Mouse (Mus musculus) neural tube, embryonic 14.5 days (tissue): ENCODE results near the gene Mrpl30. TPM values are rescaled to one million over a fixed set of nuclear protein-coding genes. Genes with fewer than 3 reads are reported as not detected.
A peak's percentile ranks its signal among the peaks of the same experiment; 100 is the strongest.

Source experiments
- ATAC-seq: fragments of 200-750 bp; cut with Nextera tagmentation; 2 replicates; pipeline ENCODE4 v1.8.0; 2017; ENCODE audit warnings: low read depth, mild to moderate bottlenecking, moderate TSS enrichment, moderate library complexity
- H3K27ac ChIP-seq: fragments of 300-500 bp; sonication (generic); 2 replicates; pipeline ENCODE4 v1.5.1; 2014; ENCODE audit warnings: low read depth, mild to moderate bottlenecking, control low read depth, low read length, moderate library complexity, mixed read lengths
- H3K27me3 ChIP-seq: fragments of 300-500 bp; sonication (generic); 2 replicates; pipeline ENCODE4 v1.6.1; 2014; ENCODE audit warnings: low read length; ENCODE audit not compliant: control insufficient read depth, insufficient read depth
- H3K36me3 ChIP-seq: fragments of 300-500 bp; sonication (generic); 2 replicates; pipeline ENCODE4 v1.6.1; 2014; ENCODE audit warnings: low read length, mixed read lengths; ENCODE audit not compliant: control insufficient read depth, insufficient read depth
- H3K4me1 ChIP-seq: fragments of 300-500 bp; sonication (generic); 2 replicates; pipeline ENCODE4 v1.6.1; 2014; ENCODE audit warnings: low read length; ENCODE audit not compliant: control insufficient read depth, insufficient read depth
- H3K4me2 ChIP-seq: fragments of 300-500 bp; sonication (generic); 2 replicates; pipeline ENCODE4 v1.6.1; 2014; ENCODE audit warnings: mild to moderate bottlenecking, low read depth, low read length, control low read depth
- H3K4me3 ChIP-seq: fragments of 300-500 bp; sonication (generic); 2 replicates; pipeline ENCODE4 v1.5.1; 2014; ENCODE audit warnings: low read depth, low read length, control low read depth, mixed read lengths
- H3K9ac ChIP-seq: fragments of 300-500 bp; sonication (generic); replicated peaks from 2 replicates; pipeline ENCODE4 v1.6.1; 2014; ENCODE audit warnings: low read depth, mild to moderate bottlenecking, control low read depth, low read length, mixed read lengths
- H3K9me3 ChIP-seq: fragments of 300-500 bp; sonication (generic); 2 replicates; pipeline ENCODE4 v1.6.1; 2016; ENCODE audit warnings: low read length; ENCODE audit not compliant: control insufficient read depth
- WGBS: fragments of 180-500 bp; shearing (Covaris S2); extraction: QIAGEN DNeasy Blood & Tissue Kit; methylation state at CpG from one replicate; pipeline ENCODE4 v1.1.7; 2014; 5-methylcytosine and 5-hydroxymethylcytosine counted together
- polyA plus RNA-seq: library from polyadenylated mRNA; unstranded; fragments of >200 nt; fragmentation: Nextera tagmentation; extraction: Ambion mirVana; gene quantifications from 2 replicates; pipeline ENCODE4 v1.2.1, GENCODE M21; 2014

Mrpl30 gene
- polyA plus RNA-seq = 286 and 291 TPM in 2 replicates

- peak within 1 kb of the TSS; percentile 79 for H3K4me2 ChIP-seq
- H3K27me3 ChIP-seq = no peaks in the 10 kb centered on the region
- H3K27ac ChIP-seq = peak within 1 kb of the TSS; percentile 30; the same call in 1 of the 2 replicates
- peak within 1 kb of the TSS; percentile 51 for H3K4me3 ChIP-seq
- H3K9me3 ChIP-seq = no peaks in the 10 kb centered on the region
- H3K36me3 ChIP-seq = peaks cover 6% of the 10 kb centered on the region; the same call in 1 of the 2 replicates
- peak; percentile 92 for ATAC-seq
- under 1% methylated on average over 41 of the region's 41 CpGs for WGBS
- peak within 1 kb of the TSS; percentile 52 for H3K9ac ChIP-seq
- peaks cover 13% of the 10 kb centered on the region; the same call in 1 of the 2 replicates for H3K4me1 ChIP-seq
These were observed at the start of gene Mrpl30, which contains the start of gene Mitd1 for GRCm38 (mm10) chr1:37890025-37890652. TSS of gene Mrpl30 (plus strand) at chr1:37890477. TSS of gene Mitd1 (minus strand) at chr1:37890411.

DNA sequence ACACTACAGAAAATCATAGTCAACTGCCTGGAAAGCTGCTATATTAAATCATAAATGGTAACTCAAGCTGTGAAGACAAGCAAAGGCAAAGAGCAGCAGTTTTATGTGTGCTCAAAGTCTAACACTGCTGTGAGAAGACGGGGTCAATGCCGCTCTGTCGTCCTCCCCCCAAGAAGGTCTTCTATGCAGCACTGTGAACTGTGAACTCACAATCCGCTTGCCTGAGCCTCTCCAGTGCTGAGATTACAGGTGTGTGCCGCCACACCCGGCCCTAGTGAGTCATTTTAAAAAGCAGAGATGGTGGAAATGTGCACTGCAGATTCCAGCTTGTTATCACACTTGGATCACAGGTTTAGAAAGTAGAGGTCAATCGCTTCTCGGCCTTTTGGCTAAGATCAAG is 43.4 kb upstream of the Mrpl30 start:
- Histone ChIP-seq H3K27ac (no peak overlapping the region), H3K27me3 (no peaks in the 10 kb centered on the region), H3K36me3 (no peaks in the 10 kb centered on the region), H3K4me2 (no peak overlapping the region), H3K9me3 (no peaks in the 10 kb centered on the region), H3K4me3 (no peak overlapping the region), H3K4me1 (no peaks in the 10 kb centered on the region), H3K9ac (no peak overlapping the region)
- ATAC-seq = no peak
- WGBS = 83% methylated on average over 8 of the region's 8 CpGs

- no peaks in the 10 kb centered on the region for H3K9me3 ChIP-seq
- ATAC-seq = no peak
- no peaks in the 10 kb centered on the region for H3K36me3 ChIP-seq
- H3K4me2 ChIP-seq = no peak overlapping the region
- no peak overlapping the region for H3K4me3 ChIP-seq
- H3K27ac ChIP-seq = no peak overlapping the region
- no peaks in the 10 kb centered on the region for H3K4me1 ChIP-seq
- H3K27me3 ChIP-seq = no peaks in the 10 kb centered on the region
- H3K9ac ChIP-seq = no peak overlapping the region
- 54% methylated on average over 2 of the region's 2 CpGs for WGBS
These were observed 39.6 kb upstream of the Mrpl30 start for GRCm38 (mm10) chr1:37850696-37851095.

DNA sequence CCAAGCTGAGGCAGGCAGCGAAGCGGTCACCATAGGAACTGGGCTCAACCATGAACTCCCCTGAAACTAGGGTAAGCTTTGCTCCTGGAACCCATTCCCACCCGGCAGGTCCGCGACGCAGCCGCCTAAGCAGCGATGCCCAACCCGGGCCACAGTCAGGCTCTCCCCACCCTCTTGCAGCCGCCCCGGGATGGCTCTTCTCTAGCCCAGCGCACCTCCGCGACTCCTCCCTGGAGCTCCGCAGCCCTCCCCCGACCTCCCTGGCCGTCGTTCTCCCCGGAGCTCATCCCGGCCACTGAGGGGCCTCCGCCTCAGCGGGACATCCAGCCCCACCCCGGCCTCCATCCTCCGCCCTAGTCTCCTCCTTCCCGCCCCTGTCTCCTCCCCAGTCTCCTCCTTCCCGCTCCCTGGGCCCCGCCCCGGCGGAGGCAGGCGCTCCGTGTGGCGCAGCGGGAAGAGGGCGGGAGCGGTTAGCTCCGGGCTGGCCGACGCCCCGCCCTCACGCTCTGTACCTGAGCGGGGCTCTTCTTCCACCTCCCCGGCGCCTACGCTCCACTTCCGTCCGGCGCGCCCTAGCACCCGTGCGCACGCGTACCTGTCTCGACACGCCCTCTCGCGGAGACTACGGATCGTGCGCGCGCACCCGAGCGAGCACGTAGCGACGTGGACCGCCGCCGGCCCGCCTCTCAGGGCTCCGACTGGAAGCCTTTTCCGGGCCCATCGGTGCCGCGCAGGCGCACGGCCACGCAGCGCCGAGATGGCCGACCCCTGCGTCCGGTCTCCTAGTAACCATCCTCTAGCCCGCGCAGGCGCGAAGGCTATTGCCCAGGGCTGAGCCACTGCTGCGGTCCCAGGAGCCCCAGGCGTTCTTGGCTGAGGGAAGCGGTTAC is 25.5 kb upstream of the Mrpl30 start:
- Histone ChIP-seq H3K9ac (peak overlapping the region; percentile 60), H3K9me3 (no peaks in the 10 kb centered on the region), H3K4me3 (peak overlapping the region; percentile 46), H3K4me1 (no peaks in the 10 kb centered on the region), H3K27me3 (no peaks in the 10 kb centered on the region), H3K36me3 (no peaks in the 10 kb centered on the region), H3K4me2 (peak overlapping the region; percentile 58), H3K27ac (peak overlapping the region; percentile 82)
- under 1% methylated on average over 78 of the region's 90 CpGs for WGBS
- ATAC-seq = peak; percentile 98

- peak overlapping the region; percentile 60 for H3K9ac ChIP-seq
- ATAC-seq = no peak
These were observed 24.7 kb upstream of the Mrpl30 start for GRCm38 (mm10) chr1:37865401-37866215.

DNA sequence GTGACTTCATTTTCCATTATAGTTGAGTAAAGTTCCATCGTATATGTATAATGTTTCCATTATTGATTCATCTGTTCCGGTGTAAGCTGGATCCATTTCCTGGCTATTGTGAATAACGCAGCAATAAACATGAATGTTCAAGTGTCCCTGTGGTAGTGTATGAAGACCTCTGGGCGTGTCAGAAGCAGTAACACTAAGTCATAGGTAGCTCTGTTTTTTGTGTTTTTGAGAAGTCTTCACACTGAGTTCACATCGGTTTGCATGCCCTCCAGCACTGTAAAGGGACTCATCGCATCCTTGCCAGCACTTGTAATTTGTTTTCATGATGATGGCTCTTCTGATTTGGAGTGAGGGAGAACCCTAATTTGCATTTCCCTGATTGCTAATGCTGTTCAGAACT is 24.0 kb upstream of the Mrpl30 start, which contains the start of gene Tsga10:
Gene Tsga10, minus strand, starts transcription at position 144 of the 400 bp plus-strand sequence.
- Histone ChIP-seq H3K27me3 (no peaks in the 10 kb centered on the region), H3K36me3 (no peaks in the 10 kb centered on the region), H3K4me3 (peak within 1 kb of the TSS; percentile 46), H3K4me1 (no peaks in the 10 kb centered on the region), H3K4me2 (peak within 1 kb of the TSS; percentile 58), H3K27ac (peak within 1 kb of the TSS; percentile 82), H3K9ac (peak within 1 kb of the TSS; percentile 60), H3K9me3 (no peaks in the 10 kb centered on the region)
- ATAC-seq = no peak
- WGBS = 80% methylated on average over 6 of the region's 6 CpGs

More at GRCm38 (mm10) chr1:37865401-37866215, 24.7 kb upstream of the Mrpl30 start:
- WGBS = 11% methylated on average over 23 of the region's 23 CpGs
- peak overlapping the region; percentile 58 for H3K4me2 ChIP-seq
- no peaks in the 10 kb centered on the region for H3K9me3 ChIP-seq
- H3K27ac ChIP-seq = peak overlapping the region; percentile 82
- no peaks in the 10 kb centered on the region for H3K36me3 ChIP-seq
- no peaks in the 10 kb centered on the region for H3K27me3 ChIP-seq
- H3K4me1 ChIP-seq = no peaks in the 10 kb centered on the region
- peak overlapping the region; percentile 46 for H3K4me3 ChIP-seq

- Histone ChIP-seq H3K36me3 (no peaks in the 10 kb centered on the region), H3K4me2 (no peak overlapping the region), H3K27ac (no peak overlapping the region), H3K9ac (no peak overlapping the region), H3K4me1 (no peaks in the 10 kb centered on the region), H3K27me3 (no peaks in the 10 kb centered on the region), H3K4me3 (no peak overlapping the region), H3K9me3 (no peaks in the 10 kb centered on the region)
- no peak for ATAC-seq
- 78% methylated on average over 1 of the region's 1 CpGs for WGBS
These were observed 23.2 kb upstream of the Mrpl30 start for GRCm38 (mm10) chr1:37867056-37867455.

DNA sequence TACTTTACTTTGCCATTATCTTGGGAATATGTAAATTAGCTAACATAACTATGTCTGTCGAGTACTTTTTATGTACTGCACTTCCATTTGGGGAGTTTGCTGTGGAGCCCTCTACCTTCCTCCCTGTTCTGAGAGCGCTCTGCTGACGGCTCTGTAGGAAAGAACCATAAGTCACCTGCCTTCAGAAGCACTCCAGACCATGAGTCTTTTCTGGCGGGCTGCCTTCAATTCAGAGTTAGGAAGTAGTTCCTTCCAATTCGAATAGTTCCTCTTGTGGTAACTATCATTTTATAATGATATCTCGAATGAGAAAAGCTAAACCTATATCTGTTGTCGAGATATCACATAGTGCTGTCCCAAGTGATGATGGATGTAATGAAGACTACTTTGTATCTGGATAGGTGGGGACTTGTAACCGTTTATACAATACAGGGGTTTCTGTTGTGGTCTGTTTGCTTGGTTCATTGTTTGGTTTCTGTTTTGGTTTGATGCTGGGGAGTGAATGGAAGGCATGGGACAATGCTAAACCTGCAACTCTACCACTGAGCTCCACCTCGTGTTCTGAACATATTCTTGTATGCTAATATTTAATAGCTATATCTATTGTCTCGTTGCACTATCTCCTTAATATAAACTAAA is 22.5 kb upstream of the Mrpl30 start:
- H3K27ac ChIP-seq = no peak overlapping the region
- no peaks in the 10 kb centered on the region for H3K27me3 ChIP-seq
- H3K4me1 ChIP-seq = 0 out of 2 replicates have a peak, but pooled peaks cover 3% of the 10 kb centered on the region
- no peak for ATAC-seq
- 73% methylated on average over 10 of the region's 10 CpGs for WGBS
- H3K9me3 ChIP-seq = no peaks in the 10 kb centered on the region
- H3K9ac ChIP-seq = no peak overlapping the region
- no peak overlapping the region for H3K4me2 ChIP-seq
- no peak overlapping the region for H3K4me3 ChIP-seq
- H3K36me3 ChIP-seq = no peaks in the 10 kb centered on the region
